Mouse (Mus musculus): ENCODE data around the gene Dync1i1.

DNA sequence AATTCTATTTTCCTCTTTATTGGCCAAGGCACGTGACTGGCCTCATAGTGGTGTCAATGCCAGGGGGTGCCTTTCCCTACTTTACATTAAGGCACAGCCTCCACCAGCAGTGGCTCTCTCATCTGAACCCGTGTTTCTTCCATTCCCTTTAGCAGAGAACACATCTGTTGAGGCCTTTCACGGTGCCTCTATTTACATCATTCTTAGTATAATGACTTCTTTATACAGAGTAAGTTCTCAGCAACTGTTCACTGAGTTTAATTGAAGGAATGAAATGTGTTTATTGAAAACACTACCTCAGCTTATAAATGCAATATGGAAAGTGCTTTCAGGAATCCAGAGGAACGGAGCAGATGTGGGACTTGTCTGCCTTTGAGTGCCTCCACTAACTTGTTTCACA is 235.3 kb downstream of the Dync1i1 start:
- TF ChIP-seq CTCF (IDR thresholded peaks at IDR 0.05 in 2 of 3, conservative IDR thresholded peaks at IDR 0.05 in 1 of 3; ENCODE audit: control insufficient read depth in 1 of 3, insufficient read depth in 1 of 3, low read depth in 2 of 3, low read length in 3 of 3, poor library complexity in 1 of 3, severe bottlenecking in 1 of 3): no peak
- no peak for TF ChIP-seq UBTF (IDR thresholded peaks at IDR 0.05; ENCODE audit: borderline replicate concordance, insufficient read depth, low read depth, low read length)
- no peak for TF ChIP-seq MAFK (IDR thresholded peaks at IDR 0.05; ENCODE audit: borderline replicate concordance, low read depth, low read length)
- TF ChIP-seq HCFC1 (IDR thresholded peaks at IDR 0.05; ENCODE audit: low read depth, low read length): no peak
- no peak for TF ChIP-seq POLR2A (IDR thresholded peaks at IDR 0.05; ENCODE audit: control insufficient read depth in 1 of 2, insufficient read depth in 1 of 2, low read depth in 1 of 2, low read length in 2 of 2, poor library complexity in 1 of 2)
- no peak for TF ChIP-seq RCOR1 (IDR thresholded peaks at IDR 0.05; ENCODE audit: low read depth, low read length)
- no peak for TF ChIP-seq ZC3H11A (IDR thresholded peaks at IDR 0.05; ENCODE audit: low read depth, low read length)
- no peak for TF ChIP-seq ETS1 (IDR thresholded peaks at IDR 0.05; ENCODE audit: low read depth, low read length)
